Mouse (Mus musculus) A20 (cell line): Measurements from ENCODE around the gene Rph3a.

Source experiments
- DNase-seq: peaks from one replicate; pipeline ENCODE4 v3.0.0-alpha.2; 2011; ENCODE audit warnings: low read depth, low spot score

Gene Rph3a

DNA sequence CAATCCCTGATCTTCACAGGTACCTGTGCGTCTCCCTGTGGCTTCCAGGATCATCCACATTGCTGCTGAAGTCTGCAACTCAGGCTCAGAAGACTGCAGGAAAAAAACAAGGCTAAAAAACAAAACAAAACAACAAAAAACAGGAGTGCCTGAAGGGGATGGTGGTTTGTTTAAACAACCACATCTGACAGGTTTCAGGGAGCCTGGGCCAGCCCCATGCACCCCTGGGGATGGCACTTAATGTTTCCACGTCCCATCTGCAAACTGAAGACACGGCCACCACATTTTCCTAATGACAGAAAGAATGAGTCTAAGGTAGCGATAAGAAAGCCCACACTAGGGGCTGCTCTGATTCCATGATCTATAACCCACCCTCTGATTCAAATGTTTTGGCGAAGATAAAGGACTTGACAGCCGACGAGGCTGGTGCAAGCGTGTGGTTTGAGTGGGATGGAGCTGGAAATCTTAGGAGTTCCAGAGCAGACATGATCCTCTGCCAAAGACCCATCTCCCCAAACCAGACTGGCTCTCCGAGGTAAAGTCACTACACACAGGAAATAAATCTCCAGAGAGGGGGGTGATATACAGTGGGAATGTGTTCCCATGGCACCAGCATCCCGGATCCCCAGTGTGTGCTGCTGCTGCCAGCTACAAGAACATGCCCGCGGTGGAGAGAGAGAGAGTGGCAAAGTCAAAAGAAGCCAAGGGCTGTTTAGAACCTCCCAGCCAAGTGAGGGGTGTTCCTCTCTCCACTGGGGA lies at the start of gene Rph3a:
TSS of gene Rph3a (minus strand) at position 282 of the 759 bp plus-strand sequence.
- DNase-seq, result no peak

DNA sequence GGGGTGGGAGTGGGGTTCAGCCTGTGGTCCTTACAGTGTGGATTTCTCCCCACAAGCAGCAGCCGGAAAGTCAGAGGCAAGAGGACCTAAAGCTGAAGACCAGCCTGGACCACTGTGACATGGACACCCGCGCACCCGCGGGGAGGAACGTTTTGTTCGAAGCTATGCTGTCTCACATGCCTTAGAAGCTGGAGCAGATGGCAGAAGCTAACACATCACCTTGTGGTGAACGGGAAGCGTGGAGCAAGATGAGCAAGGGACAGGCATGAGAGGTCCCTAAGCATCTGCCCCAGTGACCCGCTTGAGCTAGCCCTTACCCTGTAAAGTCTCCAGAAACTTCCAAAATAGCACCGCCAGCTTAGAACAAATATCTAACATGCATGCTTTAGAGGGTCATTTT lies 48.4 kb upstream of the Rph3a start:
- DNase-seq, result no peak

- DNase-seq, result no peak
Observed at GRCm38 (mm10) chr5:121053886-121054285, 44.0 kb upstream of the Rph3a start.

GRCm38 (mm10) chr5:121041791-121042190 lies 31.9 kb upstream of the Rph3a start:
- no peak for DNase-seq

- no peak for DNase-seq
Observed at GRCm38 (mm10) chr5:121039465-121039864, 29.6 kb upstream of the Rph3a start.

DNA sequence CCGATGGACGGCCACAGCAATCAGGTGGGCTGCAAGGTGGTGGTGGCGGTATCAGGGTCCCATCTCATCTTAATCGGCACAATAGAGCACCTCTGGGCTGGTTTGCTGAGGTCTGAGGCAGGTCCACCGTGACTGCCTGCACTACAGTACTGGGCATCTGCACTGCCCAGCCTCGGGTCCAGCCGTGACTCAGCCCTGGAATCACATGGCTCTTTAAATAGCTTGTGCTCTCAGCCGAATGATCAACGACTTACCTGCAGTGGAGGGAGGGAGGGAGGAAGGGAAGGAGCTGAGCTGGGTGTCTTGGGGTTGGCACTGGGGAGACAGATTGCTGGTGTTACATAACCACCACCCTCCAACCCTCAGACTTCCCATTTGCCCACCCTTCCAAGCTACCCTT lies 20.3 kb upstream of the Rph3a start:
- no peak for DNase-seq

GRCm38 (mm10) chr5:121019505-121019904 lies 9.6 kb upstream of the Rph3a start:
- no peak for DNase-seq

DNA sequence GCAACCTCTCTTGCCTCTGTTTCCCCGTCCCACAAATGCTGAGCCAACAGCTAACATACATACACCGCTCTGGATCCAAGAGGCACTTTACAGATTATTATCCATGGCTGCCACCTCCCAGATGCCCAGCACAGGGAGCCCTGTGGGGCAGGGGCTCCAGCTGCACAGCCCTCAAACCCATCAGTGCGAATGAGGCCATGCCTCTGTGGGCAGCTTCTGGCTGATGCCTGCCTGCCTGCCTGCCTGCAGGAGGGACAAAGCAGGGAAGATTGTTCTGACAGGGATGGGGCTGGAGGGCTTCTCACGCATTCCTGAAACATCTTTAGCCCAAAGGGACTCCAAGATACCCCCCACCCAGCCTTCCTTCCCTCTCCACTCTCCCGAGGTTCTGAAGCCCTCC lies 7.8 kb upstream of the Rph3a start:
- no peak for DNase-seq

- no peak for DNase-seq
Observed at GRCm38 (mm10) chr5:121016405-121016804, 6.5 kb upstream of the Rph3a start.

GRCm38 (mm10) chr5:121014496-121014895 lies 4.6 kb upstream of the Rph3a start:
- no peak for DNase-seq

DNA sequence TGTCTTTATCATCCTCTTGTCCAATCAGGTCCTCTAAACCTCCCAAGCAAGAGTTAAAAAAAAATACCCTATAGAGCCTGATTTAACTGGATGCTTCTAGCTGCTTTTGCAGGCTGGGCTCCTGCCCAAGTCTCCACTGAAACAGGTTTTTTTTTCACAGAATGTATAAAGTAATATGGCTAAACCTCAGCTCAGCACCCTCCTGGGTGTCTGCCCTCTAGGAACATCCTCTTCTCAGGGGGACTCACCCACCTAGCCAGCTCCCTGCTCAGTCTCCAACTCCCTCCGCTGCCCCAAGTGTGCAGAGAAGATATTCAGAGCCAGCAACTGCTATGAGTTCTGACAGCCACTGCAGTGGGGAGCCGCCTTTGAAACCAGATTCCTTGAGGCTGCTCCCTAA lies 2.1 kb upstream of the Rph3a start:
- DNase-seq, result no peak

DNA sequence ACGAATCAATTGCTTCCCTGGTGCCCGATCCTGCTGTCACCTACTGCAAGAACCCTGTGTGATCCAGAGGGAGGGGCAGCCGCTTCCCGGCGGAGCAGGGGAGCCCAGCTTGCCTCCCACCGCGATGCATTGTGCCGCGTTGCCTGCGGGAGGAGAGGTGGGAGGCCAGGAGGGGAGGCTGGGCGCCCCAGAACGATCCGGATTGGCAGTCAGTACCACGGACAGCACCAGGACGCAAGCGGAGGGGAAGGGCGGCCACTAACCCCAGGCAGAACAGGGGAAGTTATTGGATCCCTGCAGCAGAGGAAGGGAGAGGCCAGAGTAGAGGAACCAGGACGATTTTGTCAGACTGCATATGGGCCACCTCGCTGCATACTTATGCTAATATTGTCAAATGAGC lies 486 bp downstream of the Rph3a start:
- peak; percentile 7 for DNase-seq

- no peak for DNase-seq
Observed at GRCm38 (mm10) chr5:121008411-121009239, 1.3 kb downstream of the Rph3a start.

DNA sequence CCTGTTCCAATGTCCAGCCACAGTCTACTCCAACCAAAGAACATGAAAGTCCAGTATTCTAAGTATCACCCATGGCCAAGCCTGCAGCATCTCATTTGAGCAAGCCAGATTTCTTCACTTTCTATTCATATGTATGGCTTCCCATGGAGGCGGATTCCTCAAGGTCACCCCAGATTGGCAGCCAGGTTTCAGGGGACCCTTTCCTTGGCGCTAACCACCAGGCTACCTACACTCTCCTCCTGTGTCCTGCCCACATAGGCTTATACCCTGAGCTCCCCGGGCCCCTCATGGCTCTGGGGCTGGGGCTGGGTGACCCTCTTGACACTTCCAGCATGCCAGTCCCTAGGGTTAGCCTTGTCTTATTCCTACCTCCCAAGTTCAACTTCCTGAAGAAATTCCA lies 2.3 kb downstream of the Rph3a start:
- DNase-seq, result no peak

DNA sequence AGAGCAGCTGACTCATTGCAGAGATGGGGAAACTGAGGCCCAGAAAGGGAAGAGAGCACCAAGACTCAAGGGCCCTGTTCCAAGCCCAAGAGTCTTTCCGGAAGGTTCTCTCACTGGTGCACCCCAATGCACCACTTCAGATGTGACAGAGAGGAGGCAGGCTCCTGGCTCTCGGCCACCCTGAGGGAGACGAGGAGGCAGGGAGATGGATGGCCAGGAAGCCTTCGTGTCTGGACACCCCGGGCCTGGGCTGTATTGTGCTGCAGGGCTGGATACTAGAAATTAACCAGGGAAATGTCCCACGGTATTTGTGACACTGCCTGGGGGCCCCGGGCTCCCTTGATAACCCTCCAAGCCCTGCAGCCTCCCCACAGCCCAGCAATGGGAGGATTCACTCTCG lies 2.8 kb downstream of the Rph3a start:
- no peak for DNase-seq

DNA sequence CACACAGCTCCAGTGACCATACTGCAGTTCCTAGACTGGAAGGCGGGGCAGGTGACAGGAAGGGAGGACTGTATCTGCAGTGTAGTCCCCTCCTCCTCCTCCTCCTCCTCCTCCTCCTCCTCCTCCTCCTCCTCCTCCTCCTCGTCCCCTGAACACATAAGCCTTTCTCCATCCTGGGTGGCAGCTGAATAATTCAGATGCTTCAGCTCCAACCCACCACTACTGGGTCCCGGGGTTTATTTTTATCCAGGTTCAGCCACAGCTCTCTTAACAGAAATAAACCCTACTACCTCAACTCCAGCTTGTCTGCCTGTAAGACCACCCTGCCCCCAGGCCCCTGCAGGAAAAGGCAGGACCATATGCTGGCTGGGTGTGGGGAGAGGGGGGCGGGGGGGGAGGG lies 3.7 kb downstream of the Rph3a start:
- no peak for DNase-seq

- peak; percentile 48 for DNase-seq
Observed at GRCm38 (mm10) chr5:121003781-121004180, 6.1 kb downstream of the Rph3a start.

DNA sequence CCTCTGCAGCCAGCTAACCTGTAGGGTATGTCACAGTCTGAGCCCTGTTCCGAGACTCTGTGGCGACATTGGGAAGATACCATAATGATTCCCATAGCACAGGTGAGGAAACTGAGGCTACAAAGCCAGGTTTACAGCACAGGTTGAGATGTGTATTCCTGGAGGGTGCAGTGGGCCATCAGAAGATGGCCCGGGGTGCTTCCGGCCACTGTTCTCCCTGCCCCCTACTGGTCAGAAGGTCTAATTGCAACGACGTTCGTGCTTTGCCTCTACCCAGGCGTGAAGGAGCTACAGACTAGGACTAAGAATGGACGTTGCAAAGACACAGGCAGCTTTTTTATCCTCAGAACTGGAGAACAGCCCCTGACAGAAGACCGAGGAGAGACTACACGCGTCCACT lies 10.3 kb downstream of the Rph3a start:
- DNase-seq, result peak; percentile 55

DNA sequence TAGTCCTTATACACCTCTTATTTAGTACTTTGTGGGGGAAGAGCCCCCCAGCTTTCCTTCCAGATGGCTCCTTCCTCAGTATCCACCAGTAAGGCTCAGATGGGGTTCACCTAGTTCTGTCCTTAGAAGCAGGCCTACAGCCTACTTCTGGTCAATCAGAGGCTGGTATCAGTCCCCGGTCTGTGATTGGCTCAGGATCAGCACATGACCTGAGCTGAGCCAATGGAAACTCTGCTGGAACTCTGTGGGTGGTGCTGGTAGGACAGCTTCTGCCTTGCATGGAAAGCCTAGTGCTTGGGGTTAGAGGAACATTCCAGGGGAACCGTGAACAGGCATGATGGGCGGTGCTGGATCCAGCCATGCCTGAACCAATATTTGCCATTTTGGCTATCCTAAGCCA lies 21.5 kb downstream of the Rph3a start:
- peak; percentile 4 for DNase-seq

GRCm38 (mm10) chr5:120983029-120983428 lies 26.9 kb downstream of the Rph3a start:
- DNase-seq, result peak; percentile 34

DNA sequence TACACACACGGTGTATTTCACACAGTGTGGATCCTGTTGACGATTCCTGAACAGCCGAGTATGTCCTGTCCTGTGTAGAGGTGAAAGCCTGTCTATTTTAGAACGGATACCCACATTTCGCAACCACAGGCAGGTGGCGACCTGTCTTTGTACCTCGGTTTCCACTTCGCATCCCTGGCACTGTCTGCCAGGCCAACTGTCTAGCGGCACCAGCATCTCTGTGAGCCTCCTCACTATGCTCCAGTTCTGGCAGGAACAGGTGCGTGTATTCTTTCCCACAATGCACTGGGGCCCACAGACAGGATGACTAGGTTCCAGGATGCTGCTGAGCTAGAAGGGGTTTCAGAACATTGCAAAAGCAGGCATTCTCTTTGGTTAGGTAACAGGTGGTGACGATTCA lies 28.7 kb downstream of the Rph3a start:
- no peak for DNase-seq

GRCm38 (mm10) chr5:120980116-120980515 lies 29.8 kb downstream of the Rph3a start:
- DNase-seq, result no peak

- no peak for DNase-seq
Observed at GRCm38 (mm10) chr5:120976138-120976537, 33.8 kb downstream of the Rph3a start.
